Mouse (Mus musculus) lung, postnatal 0 days (tissue): ENCODE data around the gene Gls2.

Experiments
- CTCF ChIP-seq: IDR thresholded peaks from 2 replicates; pipeline ENCODE4 v1.5.1; 2016; ENCODE audit warnings: antibody characterized with exemption, mild to moderate bottlenecking
- EP300 ChIP-seq: IDR thresholded peaks from 2 replicates; pipeline ENCODE4 v1.6.1; 2016; ENCODE audit warnings: antibody characterized with exemption, mild to moderate bottlenecking, control low read depth

DNA sequence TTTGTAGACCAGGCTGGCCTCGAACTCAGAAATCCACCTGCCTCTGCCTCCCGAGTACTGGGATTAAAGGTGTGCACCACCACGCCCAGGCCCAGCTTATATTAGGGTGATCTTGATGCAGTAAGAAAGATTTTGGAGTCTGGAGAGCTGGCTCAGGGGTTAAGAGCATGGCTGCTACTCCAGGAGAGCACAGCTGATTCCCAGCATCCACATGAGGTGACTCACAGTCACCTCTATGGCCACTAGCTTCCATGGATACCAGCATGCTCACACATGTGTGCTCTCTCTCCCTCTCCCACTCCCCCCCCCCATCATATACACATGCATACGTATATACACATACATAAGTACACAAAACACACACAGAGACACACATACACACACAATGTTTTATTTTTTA lies 16.9 kb upstream of the Gls2 start:
- TF ChIP-seq CTCF (no peak), EP300 (no peak)
